Mouse (Mus musculus) testis, adult 2 months (tissue): Measurements from ENCODE around the gene Dmbx1. TPM values are rescaled to one million over a fixed set of nuclear protein-coding genes. Genes with fewer than 3 reads are reported as not detected.

Experiments used
- H3K27ac ChIP-seq: fragments of 200-500 bp; 2 replicates; pipeline ENCODE4 v1.5.1; 2012; ENCODE audit warnings: low read depth, low read length; ENCODE audit not compliant: control insufficient read depth, insufficient read depth
- H3K27me3 ChIP-seq: fragments of 200-500 bp; 2 replicates; pipeline ENCODE4 v1.6.1; 2012; ENCODE audit warnings: mild to moderate bottlenecking, low read length, moderate library complexity; ENCODE audit not compliant: control insufficient read depth, insufficient read depth
- H3K36me3 ChIP-seq: fragments of 200-500 bp; 2 replicates; pipeline ENCODE4 v1.6.1; 2012; ENCODE audit warnings: mild to moderate bottlenecking, low read length; ENCODE audit not compliant: control insufficient read depth, insufficient read depth
- H3K4me1 ChIP-seq: fragments of 200-500 bp; 2 replicates; pipeline ENCODE4 v1.6.1; 2012; ENCODE audit warnings: low read length; ENCODE audit not compliant: control insufficient read depth, insufficient read depth
- H3K4me3 ChIP-seq: fragments of 200-500 bp; 2 replicates; pipeline ENCODE4 v1.5.1; 2012; ENCODE audit warnings: low read depth, mild to moderate bottlenecking, low read length, moderate library complexity, mixed read lengths; ENCODE audit not compliant: control insufficient read depth
- CTCF ChIP-seq: fragments of 200-500 bp; IDR thresholded peaks from 2 replicates; pipeline ENCODE4 v1.5.1; 2012; ENCODE audit warnings: low read depth, mild to moderate bottlenecking, inconsistent platforms, low read length, moderate library complexity; ENCODE audit not compliant: control insufficient read depth, insufficient read depth, insufficient replicate concordance
- POLR2A ChIP-seq: fragments of 200-500 bp; IDR thresholded peaks from 2 replicates; pipeline ENCODE4 v1.6.1; 2012; ENCODE audit warnings: low read depth, mild to moderate bottlenecking, inconsistent platforms, low read length, moderate library complexity; ENCODE audit not compliant: control insufficient read depth
- polyA plus RNA-seq: library from polyadenylated mRNA; depleted of rRNA; stranded (reverse); fragments of >200 nt; gene quantifications from 2 replicates; pipeline ENCODE4 v1.2.3, GENCODE M21; 2012

Gene Dmbx1
- polyA plus RNA-seq, 1 experiment: 0.25 TPM

GRCm38 (mm10) chr4:115904375-115904774, 35.4 kb downstream of the Dmbx1 start:
- Histone ChIP-seq H3K4me1 (peaks cover 2% of the 10 kb centered on the region; the same call in 1 of the 2 replicates), H3K27ac (no peak overlapping the region), H3K4me3 (no peak overlapping the region), H3K27me3 (no peaks in the 10 kb centered on the region), H3K36me3 (no peaks in the 10 kb centered on the region)
- no peak for TF ChIP-seq POLR2A
- no peak for TF ChIP-seq CTCF

GRCm38 (mm10) chr4:115902816-115903215, 36.9 kb downstream of the Dmbx1 start:
- H3K27me3 ChIP-seq: no peaks in the 10 kb centered on the region
- TF ChIP-seq POLR2A (no peak), CTCF (no peak)
- no peak overlapping the region for H3K27ac ChIP-seq
- H3K4me3 ChIP-seq: no peak overlapping the region
- no peaks in the 10 kb centered on the region for H3K36me3 ChIP-seq
- H3K4me1 ChIP-seq: peaks cover 4% of the 10 kb centered on the region

- Histone ChIP-seq H3K27me3 (no peaks in the 10 kb centered on the region), H3K4me3 (peak overlapping the region; percentile 24), H3K27ac (no peak overlapping the region), H3K36me3 (no peaks in the 10 kb centered on the region), H3K4me1 (peaks cover 4% of the 10 kb centered on the region)
- TF ChIP-seq POLR2A: no peak
- no peak for TF ChIP-seq CTCF
These were observed 41.7 kb downstream of the Dmbx1 start for GRCm38 (mm10) chr4:115897901-115898631.

GRCm38 (mm10) chr4:115894281-115894680, 45.4 kb downstream of the Dmbx1 start:
- H3K4me1 ChIP-seq: peaks cover 11% of the 10 kb centered on the region
- no peaks in the 10 kb centered on the region for H3K27me3 ChIP-seq
- no peak overlapping the region for H3K4me3 ChIP-seq
- TF ChIP-seq POLR2A (no peak), CTCF (no peak)
- no peaks in the 10 kb centered on the region for H3K36me3 ChIP-seq
- no peak overlapping the region for H3K27ac ChIP-seq

GRCm38 (mm10) chr4:115890553-115890952, 49.2 kb downstream of the Dmbx1 start, which contains the start of gene 6430628N08Rik:
6430628N08Rik (plus strand) TSS chr4:115890665.
- no peak within 1 kb of the TSS for H3K27ac ChIP-seq
- TF ChIP-seq CTCF (no peak), POLR2A (no peak)
- no peaks in the 10 kb centered on the region for H3K27me3 ChIP-seq
- peaks cover 7% of the 10 kb centered on the region for H3K4me1 ChIP-seq
- H3K36me3 ChIP-seq: no peaks in the 10 kb centered on the region
- H3K4me3 ChIP-seq: peak within 1 kb of the TSS; percentile 45

- Histone ChIP-seq H3K36me3 (no peaks in the 10 kb centered on the region), H3K4me1 (peaks cover 7% of the 10 kb centered on the region), H3K27me3 (no peaks in the 10 kb centered on the region), H3K4me3 (peak overlapping the region; percentile 45), H3K27ac (no peak overlapping the region)
- TF ChIP-seq CTCF: no peak
- no peak for TF ChIP-seq POLR2A
These were observed 49.7 kb downstream of the Dmbx1 start for GRCm38 (mm10) chr4:115890066-115890465.

- H3K4me3 ChIP-seq: no peak overlapping the region
- peaks cover 7% of the 10 kb centered on the region for H3K4me1 ChIP-seq
- no peak for TF ChIP-seq POLR2A
- no peak overlapping the region for H3K27ac ChIP-seq
- no peaks in the 10 kb centered on the region for H3K27me3 ChIP-seq
- H3K36me3 ChIP-seq: no peaks in the 10 kb centered on the region
These were observed 52.9 kb downstream of the Dmbx1 start for GRCm38 (mm10) chr4:115886875-115887274.
